Mouse (Mus musculus) limb, embryonic 14.5 days (tissue): Measurements from ENCODE around the gene Cpped1. TPM values are rescaled to one million over a fixed set of nuclear protein-coding genes. Genes with fewer than 3 reads are reported as not detected.

Experiments used
- ATAC-seq: fragments of 200-750 bp; cut with Nextera tagmentation; 2 replicates; pipeline ENCODE4 v1.8.0; 2017; ENCODE audit warnings: low read depth, moderate number of reproducible peaks, moderate TSS enrichment; ENCODE audit not compliant: low FRiP score
- DNase-seq: peaks from one replicate; pipeline ENCODE4 v3.0.0-alpha.2; 2015; ENCODE audit warnings: low spot score
- H3K27ac ChIP-seq: fragments of 300-500 bp; sonication (generic); replicated peaks from 2 replicates; pipeline ENCODE4 v1.5.1; 2014; ENCODE audit warnings: low read depth, mild to moderate bottlenecking, low read length, moderate library complexity, mixed read lengths
- H3K27me3 ChIP-seq: fragments of 300-500 bp; sonication (generic); 2 replicates; pipeline ENCODE4 v1.6.1; 2014; ENCODE audit warnings: low read length, mixed read lengths; ENCODE audit not compliant: control insufficient read depth, insufficient read depth
- H3K36me3 ChIP-seq: fragments of 300-500 bp; sonication (generic); 2 replicates; pipeline ENCODE4 v1.6.1; 2014; ENCODE audit warnings: mild to moderate bottlenecking, low read length, moderate library complexity, mixed read lengths; ENCODE audit not compliant: control insufficient read depth, insufficient read depth
- H3K4me1 ChIP-seq: fragments of 300-500 bp; sonication (generic); 2 replicates; pipeline ENCODE4 v1.6.1; 2014; ENCODE audit warnings: antibody characterized with exemption, low read length, mixed read lengths; ENCODE audit not compliant: control insufficient read depth, insufficient read depth
- H3K4me2 ChIP-seq: fragments of 300-500 bp; sonication (generic); replicated peaks from 2 replicates; pipeline ENCODE4 v1.6.1; 2014; ENCODE audit warnings: low read depth, mild to moderate bottlenecking, low read length, moderate library complexity; ENCODE audit not compliant: severe bottlenecking
- H3K4me3 ChIP-seq: fragments of 300-500 bp; sonication (generic); replicated peaks from 2 replicates; pipeline ENCODE4 v1.5.1; 2014; ENCODE audit warnings: low read length
- H3K9ac ChIP-seq: fragments of 300-500 bp; sonication (generic); 2 replicates; pipeline ENCODE4 v1.6.1; 2014; ENCODE audit warnings: mild to moderate bottlenecking, low read depth, low read length, moderate library complexity; ENCODE audit not compliant: severe bottlenecking
- H3K9me3 ChIP-seq: fragments of 300-500 bp; sonication (generic); 2 replicates; pipeline ENCODE4 v1.6.1; 2016; ENCODE audit warnings: low read length; ENCODE audit not compliant: control insufficient read depth
- POLR2A ChIP-seq: fragments of 200-500 bp; IDR thresholded peaks from 2 replicates; pipeline ENCODE4 v1.8.0; 2012; ENCODE audit warnings: inconsistent platforms, mild to moderate bottlenecking, moderate library complexity, borderline replicate concordance; ENCODE audit not compliant: insufficient read depth, insufficient read length; ENCODE audit errors: extremely low read depth
- WGBS: fragments of 180-500 bp; shearing (Covaris S2); extraction: QIAGEN DNeasy Blood & Tissue Kit; methylation state at CpG from one replicate; pipeline ENCODE4 v1.1.7; 2014; 5-methylcytosine and 5-hydroxymethylcytosine counted together
- polyA plus RNA-seq, 2 experiments: library from polyadenylated mRNA; depleted of rRNA in 1 of 2; stranded (reverse) in 1 of 2; unstranded in 1 of 2; fragments of >200 nt; fragmentation: Nextera tagmentation in 1 of 2; extraction: Ambion mirVana in 1 of 2; gene quantifications; 2 replicates each; pipeline versions ENCODE4 v1.2.1 to v1.2.3; 2012 to 2014

The Cpped1 gene
- polyA plus RNA-seq, 2 experiments: 15.0 to 25.4 TPM

- H3K4me3 ChIP-seq: no peak overlapping the region
- no peaks in the 10 kb centered on the region for H3K9me3 ChIP-seq
- 0 out of 2 replicates have a peak, but pooled peaks cover 6% of the 10 kb centered on the region for H3K36me3 ChIP-seq
- ATAC-seq (no peak), DNase-seq (no peak)
- no peak overlapping the region for H3K9ac ChIP-seq
- WGBS: 74% methylated on average over 1 of the region's 1 CpGs
- TF ChIP-seq POLR2A: no peak
- no peak overlapping the region for H3K4me2 ChIP-seq
- no peak overlapping the region for H3K27ac ChIP-seq
- H3K27me3 ChIP-seq: no peaks in the 10 kb centered on the region
- no peaks in the 10 kb centered on the region for H3K4me1 ChIP-seq
Measured at GRCm38 (mm10) chr16:11756598-11757245, 152.5 kb downstream of the Cpped1 start.

- no peak for DNase-seq
- WGBS: 85% methylated on average over 9 of the region's 9 CpGs
- 0 out of 2 replicates have a peak, but pooled peaks cover 6% of the 10 kb centered on the region for H3K36me3 ChIP-seq
- no peak overlapping the region for H3K4me3 ChIP-seq
- no peaks in the 10 kb centered on the region for H3K27me3 ChIP-seq
- no peak overlapping the region for H3K9ac ChIP-seq
- H3K4me1 ChIP-seq: no peaks in the 10 kb centered on the region
- TF ChIP-seq POLR2A: no peak
- H3K4me2 ChIP-seq: no peak overlapping the region
- no peaks in the 10 kb centered on the region for H3K9me3 ChIP-seq
- H3K27ac ChIP-seq: no peak overlapping the region
- no peak for ATAC-seq
Measured at GRCm38 (mm10) chr16:11755281-11756066, 153.8 kb downstream of the Cpped1 start.

DNA sequence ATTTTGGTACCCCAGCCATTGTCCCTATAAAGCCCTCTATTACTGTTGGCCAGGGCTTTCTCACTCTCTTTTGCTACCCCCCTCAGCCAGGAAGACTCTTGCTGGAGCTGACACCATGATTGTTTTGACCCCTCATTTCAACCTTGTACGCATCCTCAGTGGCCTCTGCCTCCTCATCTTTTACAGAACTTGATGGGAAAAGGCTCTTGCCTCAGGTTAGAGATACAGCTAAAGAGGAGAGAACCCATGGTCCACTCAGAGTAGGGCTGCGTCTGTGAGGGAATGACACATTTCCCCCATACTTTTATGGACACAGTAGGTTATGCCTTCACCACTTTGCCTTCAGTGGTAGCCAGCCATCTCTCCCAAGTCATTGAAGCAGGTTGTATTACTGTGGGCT, 155.1 kb downstream of the Cpped1 start:
- H3K4me2 ChIP-seq: no peak overlapping the region
- DNase-seq: no peak
- TF ChIP-seq POLR2A: no peak
- no peak for ATAC-seq
- no peaks in the 10 kb centered on the region for H3K4me1 ChIP-seq
- no peak overlapping the region for H3K4me3 ChIP-seq
- 0 out of 2 replicates have a peak, but pooled peaks cover 6% of the 10 kb centered on the region for H3K36me3 ChIP-seq
- H3K9ac ChIP-seq: no peak overlapping the region
- H3K9me3 ChIP-seq: no peaks in the 10 kb centered on the region
- H3K27ac ChIP-seq: no peak overlapping the region
- H3K27me3 ChIP-seq: no peaks in the 10 kb centered on the region
- 91% methylated on average over 2 of the region's 2 CpGs for WGBS

Other genes starting within 250 kb of the Cpped1 start
- gene Shisa9, start 74.7 kb upstream of the Cpped1 start, polyA plus RNA-seq (2012; rRNA removed): 2.4 and 2.9 TPM in 2 replicates
- 1.8 and 2.0 TPM in 2 replicates for gene Shisa9, start 74.7 kb upstream of the Cpped1 start, polyA plus RNA-seq (2014; fragmentation: Nextera tagmentation; extraction: Ambion mirVana)